Mouse (Mus musculus): ENCODE measurements around the gene Fam53a. TPM values are rescaled to one million over a fixed set of nuclear protein-coding genes. Genes with fewer than 3 reads are reported as not detected.

Fam53a gene
- 7.8 and 8.1 TPM in 2 replicates for polyA plus RNA-seq (2012; rRNA removed)

GRCm38 (mm10) chr5:33629301-33629987 lies at the start of gene Fam53a, which contains the start of gene Gm9903:
Fam53a (minus strand) TSS chr5:33629635.
Gm9903 (plus strand) TSS chr5:33629925.

GRCm38 (mm10) chr5:33657787-33658663 lies 28.6 kb upstream of the Fam53a start, which contains the start of the genes Tacc3 and Tmem129:
Tacc3 (plus strand) TSS chr5:33658128.
Tmem129 (minus strand) TSS chr5:33658416.

GRCm38 (mm10) chr5:33651921-33652782 lies 22.7 kb upstream of the Fam53a start, which contains the start of gene Slbp:
Slbp (minus strand) TSS chr5:33652574.

Other genes starting within 250 kb of the Fam53a start
- gene Nkx1-1, start 195.7 kb downstream of the Fam53a start, polyA plus RNA-seq (2012; rRNA removed) = not detected in 2 replicates
- gene Gm9903, start 290 bp upstream of the Fam53a start, polyA plus RNA-seq (2012; rRNA removed) = 0.06 and 0.07 TPM in 2 replicates
- gene Slbp, start 22.9 kb upstream of the Fam53a start, polyA plus RNA-seq (2012; rRNA removed) = 59.9 and 72.5 TPM in 2 replicates
- gene Tacc3, start 28.5 kb upstream of the Fam53a start, polyA plus RNA-seq (2012; rRNA removed) = 34.2 and 38.3 TPM in 2 replicates
- 16.6 and 17.3 TPM in 2 replicates for gene Tmem129, start 28.8 kb upstream of the Fam53a start, polyA plus RNA-seq (2012; rRNA removed)
- 9.4 and 13.8 TPM in 2 replicates for gene Fgfr3, start 92.0 kb upstream of the Fam53a start, polyA plus RNA-seq (2012; rRNA removed)
- 6.3 and 6.8 TPM in 2 replicates for gene Letm1, start 153.2 kb upstream of the Fam53a start, polyA plus RNA-seq (2012; rRNA removed)
- 14.3 and 14.5 TPM in 2 replicates for gene Nsd2, start 191.1 kb upstream of the Fam53a start, polyA plus RNA-seq (2012; rRNA removed)